Mouse (Mus musculus): ENCODE measurements around the gene Man1a2. TPM values are rescaled to one million over a fixed set of nuclear protein-coding genes. Genes with fewer than 3 reads are reported as not detected.
A peak's percentile ranks its signal among the peaks of the same experiment; 100 is the strongest.

The Man1a2 gene
- total and polyA plus RNA-seq, 3 experiments, result 27.1 to 261 (median 33.2) TPM

- TF ChIP-seq TAL1 (IDR thresholded peaks at IDR 0.05; ENCODE audit: low read length) (peak; percentile 32), RCOR1 (IDR thresholded peaks at IDR 0.05; ENCODE audit: low read depth, low read length) (peak; percentile 88), TCF12 (IDR thresholded peaks at IDR 0.05; ENCODE audit: low read depth, low read length) (peak; percentile 87), MEF2A (IDR thresholded peaks at IDR 0.05; ENCODE audit: extremely low read depth, insufficient replicate concordance, low read depth, low read length, poor library complexity, severe bottlenecking) (0 out of 2 replicates have a peak, but pooled peaks have one; percentile 16), CTCF (IDR thresholded peaks at IDR 0.05 in 2 of 3, conservative IDR thresholded peaks at IDR 0.05 in 1 of 3; ENCODE audit: control insufficient read depth in 1 of 3, insufficient read depth in 1 of 3, low read depth in 2 of 3, low read length in 3 of 3, poor library complexity in 1 of 3, severe bottlenecking in 1 of 3) (peak in 1 of 3 experiments; percentile 12; a peak in 1 of 6 replicates), ELF1 (IDR thresholded peaks at IDR 0.05; ENCODE audit: low read depth, low read length) (no peak), USF2 (IDR thresholded peaks at IDR 0.05; ENCODE audit: borderline replicate concordance in 1 of 2, insufficient read depth in 1 of 2, low read depth in 1 of 2, low read length in 2 of 2) (no peak), GABPA (IDR thresholded peaks at IDR 0.05; ENCODE audit: low read depth, low read length) (no peak), ZMIZ1 (IDR thresholded peaks at IDR 0.05; ENCODE audit: low read depth, low read length) (no peak), KAT2A (conservative IDR thresholded peaks at IDR 0.05; ENCODE audit: low read depth, low read length) (0 out of 2 replicates have a peak, but pooled peaks have one; percentile 15), CHD2 (IDR thresholded peaks at IDR 0.05; ENCODE audit: low read length) (no peak), CHD1 (IDR thresholded peaks at IDR 0.05; ENCODE audit: low read depth, low read length) (no peak)
Observed at GRCm38 (mm10) chr3:100682281-100682680, 3.0 kb downstream of the Man1a2 start (continued).

- Histone ChIP-seq H3K9me3 (replicated peaks; ENCODE audit: insufficient read depth, low read length) (no peaks in the 10 kb centered on the region), H3K27ac (ENCODE audit: control insufficient read depth, low read depth, low read length) (no peak overlapping the region), H3K9ac (ENCODE audit: control insufficient read depth, low read depth, low read length, poor library complexity, severe bottlenecking) (no peak overlapping the region), H3K36me3 (ENCODE audit: control insufficient read depth in 1 of 2, insufficient read depth in 2 of 2, low read length in 2 of 2) (peaks cover 0 to 33% of the 10 kb centered on the region in 2 experiments; a peak in 2 of 4 replicates), H3K4me1 (ENCODE audit: control insufficient read depth in 1 of 2, insufficient read depth in 2 of 2, low read length in 2 of 2) (peaks cover 17 to 19% of the 10 kb centered on the region in 2 experiments), H3K79me2 (ENCODE audit: control insufficient read depth, insufficient read depth, low read length, poor library complexity) (peaks cover 72% of the 10 kb centered on the region), H3K27me3 (ENCODE audit: control insufficient read depth in 1 of 2, insufficient read depth in 2 of 2, low read length in 2 of 2) (no peaks in the 10 kb centered on the region), H3K4me3 (ENCODE audit: control insufficient read depth in 1 of 2, insufficient read depth in 1 of 2, low read depth in 2 of 2, low read length in 2 of 2) (peak overlapping the region; percentile 20 to 97)
- DNase-seq (ENCODE audit: low read depth, low spot score), result no peak
- peak; percentile 2; the same call in 1 of the 2 replicates for TF ChIP-seq CHD1 (IDR thresholded peaks at IDR 0.05; ENCODE audit: low read depth, low read length)
- TF ChIP-seq NELFE (IDR thresholded peaks at IDR 0.05; ENCODE audit: low read depth, low read length), result no peak
Observed at GRCm38 (mm10) chr3:100681448-100682092, 3.7 kb downstream of the Man1a2 start.

GRCm38 (mm10) chr3:100680226-100680625, 5.1 kb downstream of the Man1a2 start:
- H3K4me1 ChIP-seq (ENCODE audit: control insufficient read depth in 1 of 2, insufficient read depth in 2 of 2, low read length in 2 of 2), result peaks cover 17 to 19% of the 10 kb centered on the region in 2 experiments
- no peak overlapping the region for H3K27ac ChIP-seq (ENCODE audit: control insufficient read depth, low read depth, low read length)
- no peak for TF ChIP-seq ZKSCAN1 (IDR thresholded peaks at IDR 0.05; ENCODE audit: low read depth, low read length)
- TF ChIP-seq GABPA (IDR thresholded peaks at IDR 0.05; ENCODE audit: low read depth, low read length), result no peak
- no peak for TF ChIP-seq MYC (IDR thresholded peaks at IDR 0.05; ENCODE audit: low read depth, low read length)
- TF ChIP-seq BHLHE40 (IDR thresholded peaks at IDR 0.05; ENCODE audit: borderline replicate concordance, low read depth, low read length), result no peak
- no peak for TF ChIP-seq MAX (IDR thresholded peaks at IDR 0.05; ENCODE audit: low read length)
- no peak for TF ChIP-seq MEF2A (IDR thresholded peaks at IDR 0.05; ENCODE audit: extremely low read depth, insufficient replicate concordance, low read depth, low read length, poor library complexity, severe bottlenecking)
- no peak for TF ChIP-seq GATA1 (IDR thresholded peaks at IDR 0.05; ENCODE audit: low read depth, low read length)
- TF ChIP-seq TAL1 (IDR thresholded peaks at IDR 0.05; ENCODE audit: low read length), result no peak
- no peak for TF ChIP-seq UBTF (IDR thresholded peaks at IDR 0.05; ENCODE audit: borderline replicate concordance, insufficient read depth, low read depth, low read length)
- TF ChIP-seq ZMIZ1 (IDR thresholded peaks at IDR 0.05; ENCODE audit: low read depth, low read length), result no peak
- TF ChIP-seq MAFK (IDR thresholded peaks at IDR 0.05; ENCODE audit: borderline replicate concordance, low read depth, low read length), result no peak
- no peak for TF ChIP-seq RAD21 (IDR thresholded peaks at IDR 0.05; ENCODE audit: low read depth, low read length)
- TF ChIP-seq ZNF384 (IDR thresholded peaks at IDR 0.05; ENCODE audit: low read depth, low read length), result no peak
- no peak for TF ChIP-seq MAZ (IDR thresholded peaks at IDR 0.05; ENCODE audit: low read depth, low read length)
- TF ChIP-seq KAT2A (conservative IDR thresholded peaks at IDR 0.05; ENCODE audit: low read depth, low read length), result no peak
- TF ChIP-seq CTCF (IDR thresholded peaks at IDR 0.05 in 2 of 3, conservative IDR thresholded peaks at IDR 0.05 in 1 of 3; ENCODE audit: control insufficient read depth in 1 of 3, insufficient read depth in 1 of 3, low read depth in 2 of 3, low read length in 3 of 3, poor library complexity in 1 of 3, severe bottlenecking in 1 of 3), result no peak
- no peak for TF ChIP-seq POLR2AphosphoS5 (IDR thresholded peaks at IDR 0.05; ENCODE audit: borderline replicate concordance, low read depth, low read length)
- no peak overlapping the region for H3K9ac ChIP-seq (ENCODE audit: control insufficient read depth, low read depth, low read length, poor library complexity, severe bottlenecking)
- H3K27me3 ChIP-seq (ENCODE audit: control insufficient read depth in 1 of 2, insufficient read depth in 2 of 2, low read length in 2 of 2), result no peaks in the 10 kb centered on the region
- peaks cover 69% of the 10 kb centered on the region for H3K79me2 ChIP-seq (ENCODE audit: control insufficient read depth, insufficient read depth, low read length, poor library complexity)
- H3K4me3 ChIP-seq (ENCODE audit: control insufficient read depth in 1 of 2, insufficient read depth in 1 of 2, low read depth in 2 of 2, low read length in 2 of 2), result no peak overlapping the region
- no peak for DNase-seq (ENCODE audit: low read depth, low spot score)
- H3K9me3 ChIP-seq (replicated peaks; ENCODE audit: insufficient read depth, low read length), result no peaks in the 10 kb centered on the region
- H3K36me3 ChIP-seq (ENCODE audit: control insufficient read depth in 1 of 2, insufficient read depth in 2 of 2, low read length in 2 of 2), result peaks cover 0 to 36% of the 10 kb centered on the region in 2 experiments; a peak in 2 of 4 replicates
